Mouse (Mus musculus) ZHBTc4 (cell line): ENCODE data around the gene Icam2.
"Not testable (repeated sequence)": the region's sequence is repeated elsewhere in the genome, so short reads cannot be mapped to it uniquely, and the experiment has no call there.

Experiments
- DNase-seq: peaks from one replicate; pipeline ENCODE4 v3.0.0-alpha.2; 2011; ENCODE audit warnings: low read depth, low spot score

The Icam2 gene

DNA sequence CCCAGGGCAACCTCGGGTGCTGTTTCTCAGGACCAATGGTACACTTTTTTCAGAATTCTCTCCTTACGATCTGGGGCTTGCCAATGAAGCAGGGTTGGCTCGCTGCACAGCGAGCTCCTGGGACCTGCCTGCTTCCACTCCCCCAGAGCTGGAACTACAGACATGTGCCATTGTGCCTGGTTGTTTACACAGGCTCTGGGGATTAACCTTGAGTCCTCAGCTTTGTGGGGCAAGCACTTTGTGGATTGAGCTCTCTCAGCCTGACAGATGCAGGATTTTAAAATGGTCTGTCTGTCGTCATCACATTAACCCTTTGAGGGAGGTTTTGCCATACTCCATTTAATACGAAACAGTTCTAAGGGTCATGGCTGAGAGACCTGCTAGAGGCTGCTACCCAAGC, 43.0 kb downstream of the Icam2 start:
- DNase-seq, result no peak

DNA sequence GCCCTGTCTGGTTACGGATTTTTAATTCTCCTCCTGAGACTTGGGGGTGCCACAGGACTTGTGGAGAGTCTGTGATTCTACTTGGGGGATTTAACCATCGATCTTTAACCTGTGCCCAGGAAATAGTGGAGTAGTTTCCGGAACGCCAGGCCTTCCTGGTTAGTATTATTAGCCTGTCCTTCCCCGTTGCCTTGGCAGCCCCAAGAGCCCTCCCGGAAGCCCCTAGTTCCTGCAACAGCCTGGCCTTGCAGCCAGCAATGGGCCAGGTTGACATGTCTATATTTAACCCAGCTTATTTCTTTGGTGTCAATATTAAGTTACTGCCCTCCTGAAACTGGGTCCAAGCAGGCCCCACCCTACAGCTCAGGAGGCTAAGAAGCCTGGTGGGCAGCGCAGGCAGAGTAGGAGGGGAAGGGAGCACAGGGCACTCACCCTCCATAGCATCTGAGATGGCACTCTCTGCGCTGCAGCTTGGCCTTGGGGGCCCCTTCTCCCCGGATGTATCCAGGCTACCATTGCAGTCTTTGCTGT, 46.8 kb downstream of the Icam2 start:
- DNase-seq, result no peak

DNA sequence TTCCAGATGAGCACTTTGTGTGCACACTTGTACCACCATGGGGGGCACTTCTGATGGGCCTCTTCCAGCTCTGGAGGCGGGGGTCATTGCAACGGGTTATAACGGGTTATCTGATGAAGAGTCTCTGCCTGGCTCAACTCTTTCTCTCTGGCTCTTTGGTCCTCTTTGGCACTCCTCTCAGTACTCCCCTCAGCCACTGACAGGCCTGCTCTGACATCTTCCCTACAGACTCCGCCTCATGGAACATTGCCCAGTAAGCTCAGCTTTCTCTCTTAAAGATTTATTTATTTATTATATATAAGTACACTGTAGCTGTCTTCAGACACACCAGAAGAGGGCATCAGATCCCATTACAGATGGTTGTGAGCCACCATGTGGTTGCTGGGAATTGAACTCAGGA, 48.6 kb downstream of the Icam2 start:
- DNase-seq, result not testable (repeated sequence)

DNA sequence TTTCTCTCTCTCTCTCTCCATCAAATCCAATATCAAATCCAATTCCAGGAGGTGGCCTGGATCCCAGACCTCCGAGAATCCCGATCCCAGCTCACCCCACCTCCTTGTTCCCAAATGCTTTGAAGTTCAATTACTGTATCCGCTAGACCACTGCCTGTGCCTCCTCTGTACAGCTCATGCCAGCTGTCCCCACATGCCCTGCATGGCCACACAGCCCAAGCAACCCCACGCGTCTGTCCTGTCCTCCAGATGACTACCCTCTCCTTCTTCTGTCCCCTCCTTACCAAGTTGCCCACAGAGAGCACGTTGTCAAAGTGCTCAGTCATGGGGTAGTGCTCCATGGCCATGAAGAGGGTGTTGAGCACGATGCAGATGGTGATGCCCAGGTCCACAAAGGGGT, 49.0 kb downstream of the Icam2 start:
- no peak for DNase-seq

DNA sequence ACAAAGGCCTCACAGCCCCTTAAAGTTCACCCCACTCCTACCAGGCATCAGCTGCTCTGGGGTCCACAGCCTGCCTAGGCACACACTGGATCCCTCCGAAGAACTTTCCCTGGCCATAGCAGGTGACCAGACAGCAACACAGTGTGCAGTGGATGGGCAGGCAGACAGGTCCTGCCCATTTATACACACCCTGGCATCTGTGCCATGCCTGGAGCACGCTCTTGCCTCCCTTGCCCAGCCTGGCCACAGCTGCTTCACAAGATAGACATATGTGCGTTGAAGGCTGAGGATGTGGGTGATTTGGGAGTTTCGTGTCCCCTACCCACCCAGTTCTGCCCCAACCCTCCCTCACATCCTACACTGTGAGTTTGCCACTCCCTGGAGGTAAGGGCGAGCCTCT, 49.8 kb downstream of the Icam2 start:
- no peak for DNase-seq

DNA sequence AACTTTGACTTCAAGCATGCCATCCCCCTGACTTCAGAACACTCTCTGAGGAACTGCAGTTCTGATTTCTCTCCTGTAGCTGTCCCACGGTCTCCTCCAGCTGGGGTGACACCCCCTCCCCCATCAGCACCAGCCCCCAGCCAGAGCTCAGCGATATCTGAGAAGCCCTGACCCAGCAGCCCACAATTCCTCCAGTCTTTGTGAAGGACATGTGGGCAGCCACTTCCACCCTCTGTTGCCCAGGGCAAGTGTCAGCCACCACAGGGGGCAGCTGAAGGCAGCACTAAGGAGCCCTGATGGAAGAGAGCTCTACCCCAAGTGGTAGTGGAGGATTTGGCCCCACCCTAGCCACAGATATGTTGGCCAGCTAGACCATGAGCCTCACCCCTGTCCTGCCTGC, 53.8 kb downstream of the Icam2 start:
- no peak for DNase-seq

DNA sequence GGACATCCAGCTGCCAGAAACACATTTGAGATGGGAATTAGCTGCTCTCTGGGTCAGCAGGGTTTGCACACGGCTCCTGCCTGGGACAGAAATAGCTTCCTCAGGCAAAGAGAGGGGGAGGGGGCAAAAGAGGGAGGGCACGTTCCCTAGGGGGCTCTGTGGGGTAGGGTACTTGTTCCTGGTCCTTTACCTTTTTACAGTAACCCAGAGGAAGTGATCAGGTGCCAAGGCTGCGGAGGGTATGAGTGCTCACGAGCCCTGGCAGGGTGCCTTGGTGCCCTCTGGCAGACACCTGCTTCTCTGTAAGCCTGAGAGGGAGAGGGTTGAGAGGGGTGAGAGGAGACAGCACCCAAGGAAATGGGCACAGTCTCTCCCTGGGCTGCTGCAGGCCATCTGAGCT, 55.4 kb downstream of the Icam2 start:
- DNase-seq, result no peak

DNA sequence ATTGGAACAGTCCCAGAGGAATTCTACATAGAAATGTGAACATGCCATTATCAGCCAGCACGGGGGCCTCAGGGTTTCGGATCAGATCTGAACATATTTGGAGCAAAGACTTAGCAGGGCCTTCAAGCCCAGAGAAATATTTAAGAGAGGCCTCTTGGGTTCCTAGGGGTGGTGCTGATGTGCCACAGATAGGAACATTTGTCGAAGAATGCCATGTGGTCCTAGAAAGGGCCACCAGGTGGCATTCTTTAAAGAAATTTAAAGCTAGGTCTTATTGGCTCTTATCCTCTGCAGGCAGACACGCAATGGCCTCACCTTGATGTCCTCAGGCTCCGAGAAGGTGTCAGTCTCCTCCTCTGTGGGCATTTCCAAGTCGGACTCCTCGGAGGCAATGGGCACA, 58.2 kb downstream of the Icam2 start:
- DNase-seq, result peak; percentile 66

DNA sequence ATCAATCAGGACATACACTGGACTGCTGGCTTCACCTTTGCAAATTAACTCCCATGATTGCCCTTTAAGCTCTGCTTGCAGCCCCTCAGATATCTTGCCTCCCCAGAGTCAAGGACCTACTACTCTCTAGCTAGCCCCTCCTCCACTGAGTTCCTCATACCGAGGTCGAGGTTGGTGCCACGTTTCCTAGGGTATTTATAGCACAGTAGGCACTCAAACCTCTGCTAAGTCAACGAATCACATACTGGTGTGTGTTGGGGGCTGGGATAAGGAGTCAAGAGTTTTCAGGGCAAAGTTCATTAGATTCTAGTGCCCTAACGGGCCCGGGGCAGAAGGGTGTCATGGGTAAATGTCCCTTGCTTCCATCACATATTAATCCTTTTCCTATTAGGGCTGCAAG, 58.7 kb downstream of the Icam2 start:
- no peak for DNase-seq

DNA sequence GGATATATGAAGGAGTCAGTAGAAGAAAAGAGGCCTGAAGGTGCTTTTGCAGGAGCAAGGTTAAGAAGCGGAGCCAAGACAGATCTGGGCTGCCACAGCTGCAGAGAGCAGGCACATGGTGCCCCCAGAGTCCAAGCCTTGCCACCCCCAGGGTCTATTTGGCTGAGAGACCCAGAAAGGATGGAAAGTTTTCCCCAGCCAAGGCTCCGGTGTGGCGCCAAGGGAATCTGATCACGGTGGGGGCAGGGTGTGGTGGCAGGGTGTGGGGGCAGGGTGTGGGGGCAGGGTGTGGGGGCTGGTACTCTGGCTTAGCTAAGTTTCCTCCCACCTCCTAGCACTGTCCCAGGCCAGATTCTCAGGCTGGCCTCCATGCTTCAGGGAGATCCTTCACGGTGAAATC, 59.4 kb downstream of the Icam2 start:
- no peak for DNase-seq
